Mouse (Mus musculus) heart, postnatal 0 days (tissue): ENCODE measurements at regions not wholly inside any gene's neighbourhood (a gene's known extent, or its start where the extent isn't known, plus 50 kb on each side); places are given as distances from the start of the nearest gene placed in this dataset.

ENCODE experiments used
- ATAC-seq: fragments of 200-750 bp; cut with Nextera tagmentation; 2 replicates; pipeline ENCODE4 v1.8.0; 2017; ENCODE audit warnings: low read depth, moderate number of reproducible peaks, moderate library complexity; ENCODE audit not compliant: insufficient read depth
- DNase-seq: peaks from one replicate; pipeline ENCODE4 v3.0.0-alpha.2; 2016; ENCODE audit warnings: low spot score
- H3K27ac ChIP-seq: fragments of 300-500 bp; sonication (generic); 2 replicates; pipeline ENCODE4 v1.5.1; 2014; ENCODE audit warnings: low read depth, mild to moderate bottlenecking
- H3K27me3 ChIP-seq: fragments of 300-500 bp; sonication (generic); 2 replicates; pipeline ENCODE4 v1.6.1; 2014; ENCODE audit warnings: low read length, mixed read lengths; ENCODE audit not compliant: control insufficient read depth, insufficient read depth
- H3K36me3 ChIP-seq: fragments of 300-500 bp; sonication (generic); replicated peaks from 2 replicates; pipeline ENCODE4 v1.6.1; 2014; ENCODE audit warnings: low read length, mixed read lengths; ENCODE audit not compliant: control insufficient read depth, insufficient read depth
- H3K4me1 ChIP-seq: fragments of 300-500 bp; sonication (generic); 2 replicates; pipeline ENCODE4 v1.6.1; 2014; ENCODE audit warnings: antibody characterized with exemption; ENCODE audit not compliant: control insufficient read depth, insufficient read depth
- H3K4me2 ChIP-seq: fragments of 300-500 bp; sonication (generic); 2 replicates; pipeline ENCODE4 v1.6.1; 2014; ENCODE audit warnings: low read depth, mild to moderate bottlenecking, low read length, moderate library complexity
- H3K4me3 ChIP-seq: fragments of 300-500 bp; sonication (generic); 2 replicates; pipeline ENCODE4 v1.5.1; 2014; ENCODE audit warnings: low read depth, low read length
- H3K9ac ChIP-seq: fragments of 300-500 bp; sonication (generic); replicated peaks from 2 replicates; pipeline ENCODE4 v1.6.1; 2014; ENCODE audit warnings: low read depth, low read length, mixed read lengths
- H3K9me3 ChIP-seq: fragments of 300-500 bp; sonication (generic); replicated peaks from 2 replicates; pipeline ENCODE4 v1.6.1; 2016; ENCODE audit warnings: low read length; ENCODE audit not compliant: control insufficient read depth
- CTCF ChIP-seq: IDR thresholded peaks from 2 replicates; pipeline ENCODE4 v1.5.1; 2016; ENCODE audit warnings: antibody characterized with exemption, control low read depth, low read depth
- EP300 ChIP-seq: IDR thresholded peaks from 2 replicates; pipeline ENCODE4 v1.6.1; 2016; ENCODE audit warnings: antibody characterized with exemption, low read depth
- WGBS: fragments of 180-500 bp; shearing (Covaris S2); extraction: QIAGEN DNeasy Blood & Tissue Kit; methylation state at CpG from one replicate; pipeline ENCODE4 v1.1.7; 2014; 5-methylcytosine and 5-hydroxymethylcytosine counted together

DNA sequence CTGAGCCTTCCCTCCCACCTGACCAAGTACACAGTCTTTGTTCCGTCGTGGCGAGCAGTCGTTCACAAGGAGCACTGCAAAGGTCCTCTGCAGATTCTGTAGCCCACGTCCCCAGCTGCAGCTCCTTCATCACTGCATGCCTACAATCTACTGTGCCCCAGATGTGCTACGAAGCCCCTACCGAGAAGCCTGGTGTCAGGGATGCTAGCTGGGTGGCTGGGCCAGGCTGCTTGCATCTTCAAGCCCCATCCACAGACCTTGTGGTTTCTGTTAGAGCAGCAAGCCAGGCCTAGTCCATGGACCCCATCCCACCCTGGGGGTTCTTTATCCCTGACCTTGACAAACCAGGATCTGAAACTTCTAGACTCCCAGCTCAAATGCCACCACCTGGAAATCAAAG is 266.3 kb upstream of the 3110018I06Rik start:
- H3K9ac ChIP-seq: no peak overlapping the region
- H3K4me2 ChIP-seq: no peak overlapping the region
- H3K27me3 ChIP-seq: no peaks in the 10 kb centered on the region
- no peak for DNase-seq
- H3K9me3 ChIP-seq: no peaks in the 10 kb centered on the region
- WGBS: 60% methylated on average over 7 of the region's 7 CpGs
- no peaks in the 10 kb centered on the region for H3K36me3 ChIP-seq
- no peak for ATAC-seq
- TF ChIP-seq CTCF (no peak), EP300 (no peak)
- H3K4me1 ChIP-seq: no peaks in the 10 kb centered on the region
- H3K27ac ChIP-seq: no peak overlapping the region
- no peak overlapping the region for H3K4me3 ChIP-seq

DNA sequence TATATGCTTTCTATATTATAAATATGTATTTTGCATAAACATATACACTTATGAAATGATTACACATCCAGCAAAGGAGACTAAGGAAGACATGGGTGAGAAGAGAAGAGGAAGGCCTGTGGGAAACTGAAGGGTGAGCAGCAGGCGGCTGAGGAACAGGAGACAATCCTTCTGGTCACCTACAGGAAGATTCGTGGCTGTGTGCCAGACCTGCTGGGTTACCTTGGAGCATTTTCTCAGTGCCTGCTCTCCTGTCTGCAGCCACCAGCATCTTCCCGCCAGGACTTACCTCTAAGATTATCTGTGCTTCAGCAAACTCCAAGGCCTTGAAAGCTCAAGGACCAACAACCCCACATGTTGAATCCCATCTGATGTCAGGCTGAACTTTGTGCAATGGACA is 258.3 kb upstream of the 3110018I06Rik start:
- Histone ChIP-seq H3K27ac (no peak overlapping the region), H3K27me3 (no peaks in the 10 kb centered on the region), H3K36me3 (no peaks in the 10 kb centered on the region), H3K4me2 (no peak overlapping the region), H3K9ac (no peak overlapping the region), H3K4me1 (no peaks in the 10 kb centered on the region), H3K9me3 (no peaks in the 10 kb centered on the region), H3K4me3 (no peak overlapping the region)
- no peak for ATAC-seq
- DNase-seq: no peak
- TF ChIP-seq EP300 (no peak), CTCF (no peak)
- 66% methylated on average over 3 of the region's 3 CpGs for WGBS

DNA sequence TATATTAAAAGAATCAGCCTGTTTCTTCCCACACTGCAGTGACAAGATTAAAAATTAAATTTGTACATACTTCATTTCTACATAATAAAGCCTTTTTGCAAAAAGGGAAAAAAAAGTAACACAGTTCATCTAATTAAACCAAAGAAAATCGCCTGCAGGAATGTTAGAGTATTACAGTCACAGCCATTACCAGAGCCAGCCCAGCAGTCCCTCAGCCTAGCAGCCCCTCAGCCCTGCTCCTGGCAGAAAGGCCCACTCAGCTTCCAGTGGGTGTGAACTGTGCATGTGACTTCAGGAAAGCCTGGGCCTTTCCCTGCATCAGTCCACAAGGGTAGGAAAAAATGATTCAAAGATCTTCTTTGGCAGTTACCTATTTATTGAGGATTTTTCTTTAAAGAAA is 256.8 kb upstream of the 3110018I06Rik start:
- no peak overlapping the region for H3K27ac ChIP-seq
- no peaks in the 10 kb centered on the region for H3K27me3 ChIP-seq
- whole genome bisulfite sequencing: 20% methylated on average over 1 of the region's 1 CpGs
- H3K4me2 ChIP-seq: no peak overlapping the region
- H3K9ac ChIP-seq: no peak overlapping the region
- H3K9me3 ChIP-seq: no peaks in the 10 kb centered on the region
- no peaks in the 10 kb centered on the region for H3K36me3 ChIP-seq
- TF ChIP-seq EP300 (no peak), CTCF (no peak)
- no peaks in the 10 kb centered on the region for H3K4me1 ChIP-seq
- no peak for DNase-seq
- no peak overlapping the region for H3K4me3 ChIP-seq
- no peak for ATAC-seq

DNA sequence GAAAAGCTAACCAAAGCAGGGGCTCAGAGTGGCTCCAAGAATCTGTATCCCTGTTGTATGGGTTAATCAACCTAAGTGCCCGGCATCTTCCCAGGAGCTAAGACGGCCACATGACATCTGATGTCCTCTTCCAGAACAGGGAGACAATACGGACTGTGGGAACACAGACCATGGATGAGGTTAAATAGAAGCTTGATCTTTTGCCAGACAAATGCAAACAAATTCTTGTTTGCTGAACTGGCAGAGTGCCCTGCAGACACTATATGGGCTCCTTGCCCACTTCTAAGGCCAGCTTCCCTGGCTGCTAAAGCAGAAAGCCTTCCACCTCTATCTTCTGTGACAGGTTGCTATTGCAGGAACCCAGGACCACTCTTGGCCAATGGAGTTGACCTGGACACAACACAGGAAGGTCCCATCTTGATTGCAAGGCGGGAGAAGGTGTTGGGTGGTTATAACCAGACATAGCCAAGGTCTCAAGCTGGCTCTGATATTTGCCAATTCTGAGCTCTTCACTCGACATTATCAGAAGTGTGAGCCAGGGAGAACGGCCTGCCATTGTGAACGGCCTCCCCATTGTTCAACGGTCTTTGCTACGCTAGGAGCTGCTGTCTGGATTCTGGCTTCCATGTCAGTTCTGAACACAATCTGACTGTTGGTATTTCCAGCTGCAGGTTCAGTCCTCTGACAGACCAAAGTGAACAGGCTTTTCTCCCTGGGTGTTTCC is 237.5 kb upstream of the 3110018I06Rik start:
- Histone ChIP-seq H3K27me3 (no peaks in the 10 kb centered on the region), H3K4me1 (no peaks in the 10 kb centered on the region), H3K4me2 (no peak overlapping the region), H3K27ac (no peak overlapping the region), H3K9me3 (no peaks in the 10 kb centered on the region), H3K4me3 (no peak overlapping the region), H3K9ac (no peak overlapping the region), H3K36me3 (no peaks in the 10 kb centered on the region)
- no peak for DNase-seq
- WGBS: 44% methylated on average over 9 of the region's 9 CpGs
- ATAC-seq: no peak
- TF ChIP-seq CTCF (no peak), EP300 (no peak)

DNA sequence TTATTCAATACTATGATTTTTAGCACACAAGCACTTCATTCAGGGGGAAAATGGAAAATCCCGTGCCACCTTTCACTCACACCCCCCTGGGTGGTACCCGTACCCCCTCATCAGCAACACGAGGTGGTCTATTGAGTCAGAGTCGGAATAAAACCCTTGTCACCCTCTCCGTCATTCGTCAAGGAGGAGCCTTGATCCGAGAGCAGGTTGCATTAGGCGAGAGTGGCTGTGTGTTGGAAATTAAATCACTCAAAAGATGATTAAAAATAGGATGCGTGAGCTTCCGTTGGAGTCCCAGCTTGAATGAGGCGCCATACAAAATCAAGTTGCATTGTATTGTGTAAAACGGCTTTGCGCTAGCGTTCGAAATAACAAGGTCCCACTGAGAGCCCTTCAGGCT is 236.5 kb upstream of the 3110018I06Rik start:
- TF ChIP-seq EP300: no peak
- no peak for TF ChIP-seq CTCF
- Histone ChIP-seq H3K4me1 (no peaks in the 10 kb centered on the region), H3K36me3 (no peaks in the 10 kb centered on the region), H3K9me3 (no peaks in the 10 kb centered on the region), H3K9ac (no peak overlapping the region), H3K27me3 (no peaks in the 10 kb centered on the region), H3K4me2 (no peak overlapping the region), H3K27ac (no peak overlapping the region), H3K4me3 (no peak overlapping the region)
- DNase-seq: no peak
- ATAC-seq: no peak
- WGBS: 72% methylated on average over 15 of the region's 15 CpGs

DNA sequence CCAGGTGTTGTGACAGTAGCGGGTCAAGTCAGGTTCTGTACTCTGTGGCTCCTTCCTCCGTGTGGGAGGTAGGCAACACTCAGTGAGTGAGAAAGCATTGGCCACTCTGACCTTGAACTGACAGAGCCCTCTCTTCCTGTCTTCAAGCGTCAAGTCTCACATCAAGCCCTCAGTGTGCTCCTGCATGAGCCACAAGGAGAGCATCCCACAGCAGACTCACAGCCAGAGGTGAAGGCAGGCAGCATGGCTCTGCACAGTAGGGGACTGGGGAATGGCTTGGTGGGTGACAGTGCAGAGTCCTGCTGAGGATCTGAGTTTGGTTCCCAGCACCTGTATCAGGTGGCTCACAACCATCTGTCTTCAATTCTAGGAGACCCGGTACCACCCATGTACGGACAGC is 226.4 kb upstream of the 3110018I06Rik start:
- no peaks in the 10 kb centered on the region for H3K36me3 ChIP-seq
- ATAC-seq: no peak
- no peaks in the 10 kb centered on the region for H3K4me1 ChIP-seq
- no peaks in the 10 kb centered on the region for H3K9me3 ChIP-seq
- H3K9ac ChIP-seq: no peak overlapping the region
- no peak for DNase-seq
- H3K27me3 ChIP-seq: no peaks in the 10 kb centered on the region
- WGBS: 72% methylated on average over 5 of the region's 5 CpGs
- no peak overlapping the region for H3K4me3 ChIP-seq
- TF ChIP-seq EP300: no peak
- TF ChIP-seq CTCF: no peak
- no peak overlapping the region for H3K4me2 ChIP-seq
- no peak overlapping the region for H3K27ac ChIP-seq
